Mouse (Mus musculus): ENCODE results near the gene Smg6.
"Not testable (repeated sequence)": the region's sequence is repeated elsewhere in the genome, so short reads cannot be mapped to it uniquely, and the experiment has no call there.

Smg6 gene

GRCm38 (mm10) chr11:75169405-75170080 is 243.9 kb downstream of the Smg6 start, which contains the start of gene Hic1:
Gene Hic1, minus strand, starts transcription at chr11:75169519.
- no peak for DNase-seq

GRCm38 (mm10) chr11:75170136-75170751 is 244.6 kb downstream of the Smg6 start:
- DNase-seq = peak; percentile 96 to 99

- DNase-seq = no peak
Measured at GRCm38 (mm10) chr11:75171186-75171865, 245.7 kb downstream of the Smg6 start.

- no peak for DNase-seq
Measured at GRCm38 (mm10) chr11:75172151-75173094, 246.8 kb downstream of the Smg6 start.

- DNase-seq = peak; percentile 87 to 89
Measured at GRCm38 (mm10) chr11:75173095-75173798, 247.6 kb downstream of the Smg6 start.

- DNase-seq = no peak
Measured at GRCm38 (mm10) chr11:75173799-75174165, 248.2 kb downstream of the Smg6 start.

GRCm38 (mm10) chr11:75174574-75174973 is 249.0 kb downstream of the Smg6 start:
- DNase-seq = not testable (repeated sequence)

- DNase-seq = no peak
Measured at GRCm38 (mm10) chr11:75178011-75178410, 252.4 kb downstream of the Smg6 start.

- DNase-seq = peak; percentile 88 to 89
Measured at GRCm38 (mm10) chr11:75178672-75179208, 253.1 kb downstream of the Smg6 start, which contains the start of gene Ovca2. Gene Ovca2, minus strand, starts transcription at chr11:75178835.

GRCm38 (mm10) chr11:75183917-75184570 is 258.4 kb downstream of the Smg6 start:
- no peak for DNase-seq

- DNase-seq = no peak
Measured at GRCm38 (mm10) chr11:75184573-75184972, 258.9 kb downstream of the Smg6 start.

- no peak for DNase-seq
Measured at GRCm38 (mm10) chr11:75184986-75185385, 259.4 kb downstream of the Smg6 start.

- no peak for DNase-seq
Measured at GRCm38 (mm10) chr11:75189713-75190370, 264.2 kb downstream of the Smg6 start.

- DNase-seq = peak; percentile 82
Measured at GRCm38 (mm10) chr11:75190371-75190724, 264.7 kb downstream of the Smg6 start.

GRCm38 (mm10) chr11:75190905-75191441 is 265.4 kb downstream of the Smg6 start, which contains the start of gene Dph1:
Gene Dph1, minus strand, starts transcription at chr11:75191241.
- DNase-seq = peak in 1 of 2 experiments; percentile 5

- peak in 1 of 2 experiments; percentile 20 for DNase-seq
Measured at GRCm38 (mm10) chr11:75191841-75192240, 266.2 kb downstream of the Smg6 start.

GRCm38 (mm10) chr11:75192336-75193214 is 267.0 kb downstream of the Smg6 start:
- DNase-seq = peak; percentile 89 to 91

- peak; percentile 74 to 84 for DNase-seq
Measured at GRCm38 (mm10) chr11:75193256-75194071, 267.8 kb downstream of the Smg6 start, which contains the start of gene Rtn4rl1. Gene Rtn4rl1, plus strand, starts transcription at chr11:75193783.

Data from cerebellum, postnatal 36 days (tissue).